Mouse (Mus musculus): ENCODE data around the gene Rbfox3. TPM values are rescaled to one million over a fixed set of nuclear protein-coding genes. Genes with fewer than 3 reads are reported as not detected.
A peak's percentile ranks its signal among the peaks of the same experiment; 100 is the strongest.

Rbfox3 gene
- total RNA-seq, 2 experiments from 2014 or later, result 350 to 371 TPM

DNA sequence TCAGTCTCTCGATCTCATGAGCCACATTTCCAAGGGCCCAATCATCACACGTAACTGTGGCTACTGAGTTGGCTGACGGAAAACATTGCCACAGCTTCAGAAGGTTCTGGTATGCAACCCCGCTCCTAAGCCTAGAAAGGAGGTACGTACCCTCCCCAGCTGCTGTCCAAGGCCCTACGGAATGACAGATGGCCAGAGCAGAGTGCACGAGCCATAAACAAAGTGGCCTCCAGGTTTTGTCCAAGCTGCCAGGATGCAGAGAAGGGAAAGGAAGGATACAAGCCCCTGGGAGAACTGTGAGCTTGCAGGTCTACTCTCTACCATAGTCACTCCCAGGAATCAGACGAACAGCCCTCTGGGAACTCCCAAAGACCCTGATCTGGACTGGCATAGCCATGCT, 327.8 kb downstream of the Rbfox3 start:
- intact Hi-C loops (cut with DNase I), result no loop called here
- no peak for DNase-seq (ENCODE audit: low spot score in 2 of 2)

DNA sequence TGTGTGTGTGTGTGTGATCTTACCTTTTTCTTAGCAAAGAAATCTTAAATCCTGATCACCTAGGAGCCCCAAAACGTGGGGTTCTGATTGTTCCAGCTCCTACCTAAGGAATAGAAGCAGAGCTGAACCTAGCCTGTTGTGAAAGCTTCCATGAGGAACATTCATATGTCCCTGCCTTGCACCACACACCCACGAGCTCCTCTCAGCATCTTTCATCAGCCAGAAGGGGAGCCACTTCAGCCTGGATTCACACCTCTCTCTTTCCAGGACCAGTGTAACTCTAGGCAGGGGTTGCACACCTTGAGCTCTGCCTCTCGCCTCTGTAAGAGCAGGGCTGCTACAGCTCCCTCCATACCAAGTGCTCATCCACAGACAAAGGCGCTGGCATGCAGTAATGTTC, 330.4 kb downstream of the Rbfox3 start:
- no peak for DNase-seq (ENCODE audit: low spot score in 2 of 2)
- intact Hi-C loops (cut with DNase I), result no loop called here

- intact Hi-C loops (cut with DNase I), result no loop called here
These were observed 331.8 kb downstream of the Rbfox3 start for GRCm38 (mm10) chr11:118579622-118580021.

GRCm38 (mm10) chr11:118577271-118577670, 334.1 kb downstream of the Rbfox3 start:
- intact Hi-C loops (cut with DNase I), result no loop called here

More at GRCm38 (mm10) chr11:118579622-118580021, 331.8 kb downstream of the Rbfox3 start:
- no peak for DNase-seq (ENCODE audit: low spot score in 2 of 2)

GRCm38 (mm10) chr11:118576611-118577010, 334.8 kb downstream of the Rbfox3 start:
- intact Hi-C loops (cut with DNase I), result no loop called here
- DNase-seq (ENCODE audit: low spot score in 2 of 2), result no peak

More at GRCm38 (mm10) chr11:118577271-118577670, 334.1 kb downstream of the Rbfox3 start:
- DNase-seq (ENCODE audit: low spot score in 2 of 2), result no peak

DNA sequence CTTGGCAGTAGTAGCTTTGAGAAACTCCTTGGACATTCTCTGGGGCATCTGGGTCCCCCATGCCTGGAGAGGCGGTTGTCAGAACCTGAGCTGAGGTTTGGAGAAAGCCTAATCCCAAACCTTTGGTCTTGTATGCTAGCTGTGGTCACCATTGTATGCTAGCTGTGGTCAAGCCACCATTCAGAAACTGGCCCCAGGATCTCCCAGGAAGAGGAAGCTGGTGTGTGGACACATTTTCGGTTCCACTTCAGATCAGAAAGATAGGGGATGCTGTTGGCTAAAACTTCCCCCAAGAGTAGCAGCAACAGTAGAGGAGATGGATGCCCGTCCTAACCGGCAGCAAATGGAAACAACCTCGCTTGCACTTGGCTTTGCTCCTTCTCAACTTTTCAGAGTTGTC, 337.0 kb downstream of the Rbfox3 start:
- intact Hi-C loops (cut with DNase I), result loop anchor here (5.0 kb wide), 1 partner anchor 38 kb away; no protein-coding TSS in a partner anchor
- DNase-seq (ENCODE audit: low spot score in 2 of 2), result no peak

DNA sequence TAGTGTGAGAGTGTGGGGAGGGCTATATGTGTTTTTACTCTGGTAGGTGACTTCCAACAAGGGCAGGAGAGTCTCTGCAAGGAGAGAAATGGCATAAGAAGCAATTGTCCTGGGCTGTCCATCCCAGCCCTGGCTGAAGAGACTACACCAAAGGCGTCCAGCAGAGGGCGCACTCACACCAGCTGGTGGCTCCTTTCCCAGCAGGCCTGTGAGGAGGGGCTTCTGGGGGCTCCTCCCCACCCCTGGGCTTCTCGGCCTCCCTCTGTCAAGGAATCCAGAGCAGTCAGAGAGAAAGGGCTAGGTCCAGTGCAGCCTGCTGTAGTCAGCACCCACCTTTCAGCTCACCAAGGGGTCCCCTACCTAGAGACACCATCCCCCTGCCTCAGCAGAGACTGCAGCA, 337.8 kb downstream of the Rbfox3 start:
- peak in 1 of 2 experiments; percentile 51 for DNase-seq (ENCODE audit: low spot score in 2 of 2)
- intact Hi-C loops (cut with DNase I), result loop anchor here (2.0 to 5.0 kb wide), 2 partner anchors 39 to 165 kb away; no protein-coding TSS in a partner anchor

- intact Hi-C loops (cut with DNase I), result loop anchor here (2.0 to 5.0 kb wide), 2 partner anchors 39 to 166 kb away; no protein-coding TSS in a partner anchor
- DNase-seq (ENCODE audit: low spot score in 2 of 2), result no peak
These were observed 338.4 kb downstream of the Rbfox3 start for GRCm38 (mm10) chr11:118573000-118573399.

- DNase-seq (ENCODE audit: low spot score in 2 of 2), result peak; percentile 33 to 60
- intact Hi-C loops (cut with DNase I), result loop anchor here (5.0 kb wide), 1 partner anchor 42 kb away; no protein-coding TSS in a partner anchor
These were observed 341.2 kb downstream of the Rbfox3 start for GRCm38 (mm10) chr11:118570164-118570563.

- intact Hi-C loops (cut with DNase I), result loop anchor here (5.0 kb wide), 2 partner anchors 43 to 343 kb away; partner anchors contain the start of gene Rbfox3
- DNase-seq (ENCODE audit: low spot score in 2 of 2), result peak; percentile 43 to 61
These were observed 341.8 kb downstream of the Rbfox3 start for GRCm38 (mm10) chr11:118569571-118570062.

DNA sequence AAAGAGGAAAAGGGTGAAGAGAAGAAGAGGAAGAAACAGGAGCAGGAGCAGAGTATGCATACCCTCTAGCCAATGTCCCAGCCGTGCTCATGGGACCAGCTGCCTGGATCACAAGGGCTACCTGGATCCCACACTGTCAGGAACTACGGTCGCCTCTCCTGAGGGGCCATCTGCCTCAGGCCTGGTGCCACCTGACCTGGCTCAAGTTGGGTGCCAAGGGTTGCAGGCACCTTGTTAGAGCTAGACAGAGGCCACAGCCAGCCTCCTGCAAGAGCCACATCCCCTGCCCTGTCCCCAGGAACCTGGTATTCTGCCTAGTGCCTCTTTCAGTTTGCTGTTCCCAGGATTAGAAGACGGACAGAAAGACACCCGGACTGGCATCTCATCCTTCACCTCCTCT, 347.5 kb downstream of the Rbfox3 start:
- intact Hi-C loops (cut with DNase I), result no loop called here
- no peak for DNase-seq (ENCODE audit: low spot score in 2 of 2)

GRCm38 (mm10) chr11:118562847-118563246, 348.6 kb downstream of the Rbfox3 start:
- intact Hi-C loops (cut with DNase I), result no loop called here
- no peak for DNase-seq (ENCODE audit: low spot score in 2 of 2)

DNA sequence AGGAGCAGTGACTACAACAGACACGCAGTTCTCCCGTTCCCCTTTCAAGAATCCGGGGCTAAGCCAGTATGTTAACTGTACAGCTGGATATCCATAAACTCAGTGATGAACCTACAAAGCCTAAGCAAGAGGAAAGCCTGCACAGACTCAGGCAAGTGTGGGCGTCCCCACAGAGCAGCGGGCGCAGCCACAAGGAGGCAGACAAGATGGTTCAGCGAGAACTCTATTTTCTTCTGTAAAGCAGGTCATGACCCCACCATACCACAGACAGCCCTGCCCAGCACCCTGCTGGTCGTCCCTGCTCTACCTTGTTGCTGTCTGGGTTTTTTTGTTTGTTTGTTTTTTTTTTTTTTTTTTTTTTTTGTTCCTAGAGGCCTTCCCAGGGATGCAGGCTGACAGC, 353.2 kb downstream of the Rbfox3 start:
- no peak for DNase-seq (ENCODE audit: low spot score in 2 of 2)
- intact Hi-C loops (cut with DNase I), result no loop called here

GRCm38 (mm10) chr11:118555631-118556030, 355.8 kb downstream of the Rbfox3 start:
- no peak for DNase-seq (ENCODE audit: low spot score in 2 of 2)
- intact Hi-C loops (cut with DNase I), result no loop called here

- no peak for DNase-seq (ENCODE audit: low spot score in 2 of 2)
- intact Hi-C loops (cut with DNase I), result no loop called here
These were observed 356.9 kb downstream of the Rbfox3 start for GRCm38 (mm10) chr11:118554542-118554941.

- intact Hi-C loops (cut with DNase I), result no loop called here
- DNase-seq (ENCODE audit: low spot score in 2 of 2), result no peak
These were observed 357.5 kb downstream of the Rbfox3 start for GRCm38 (mm10) chr11:118553926-118554325.

DNA sequence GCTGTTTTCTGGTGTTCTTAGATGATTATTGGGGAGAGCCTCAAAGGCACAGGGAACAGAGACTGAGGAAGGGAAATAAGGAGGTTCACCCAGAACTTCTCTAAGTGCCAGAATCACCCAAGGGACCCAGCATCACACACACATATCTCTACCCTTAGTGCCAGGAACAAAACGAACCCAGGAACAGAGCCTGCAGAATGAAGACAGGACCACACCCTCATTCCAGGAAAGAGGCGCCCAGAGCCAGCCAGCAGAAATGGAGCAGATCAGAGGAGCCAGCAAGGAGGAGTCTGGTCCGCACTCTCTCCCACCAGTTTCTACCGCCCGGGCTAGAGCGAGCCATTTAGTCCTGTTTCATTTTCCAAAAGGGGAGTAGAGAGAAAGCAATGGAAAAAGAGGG, 358.4 kb downstream of the Rbfox3 start:
- intact Hi-C loops (cut with DNase I), result no loop called here
- DNase-seq (ENCODE audit: low spot score in 2 of 2), result no peak

DNA sequence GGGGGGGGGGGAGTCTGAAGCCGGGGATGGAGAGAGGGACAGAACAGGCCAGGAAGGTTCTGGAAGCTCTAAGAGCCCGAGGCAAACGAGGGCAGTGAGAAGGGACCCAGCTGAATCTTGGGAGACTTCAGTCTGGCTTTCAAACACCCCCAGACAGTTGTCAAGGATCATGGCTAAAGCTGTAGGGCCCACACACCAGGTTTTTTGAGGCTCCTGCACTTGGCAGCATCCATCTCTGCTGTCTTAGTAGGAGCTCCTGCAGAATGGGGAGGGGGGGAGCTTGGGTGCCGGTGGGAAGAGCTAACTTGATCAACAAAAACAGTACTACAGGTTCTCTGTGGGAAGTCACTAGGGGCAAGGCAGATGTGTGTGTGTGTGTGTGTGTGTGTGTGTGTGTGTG, 358.9 kb downstream of the Rbfox3 start:
- DNase-seq (ENCODE audit: low spot score in 2 of 2), result no peak
- intact Hi-C loops (cut with DNase I), result no loop called here

- no peak for DNase-seq (ENCODE audit: low spot score in 2 of 2)
- intact Hi-C loops (cut with DNase I), result no loop called here
These were observed 359.7 kb downstream of the Rbfox3 start for GRCm38 (mm10) chr11:118551705-118552104.

- DNase-seq (ENCODE audit: low spot score in 2 of 2), result no peak
- intact Hi-C loops (cut with DNase I), result no loop called here
These were observed 360.4 kb downstream of the Rbfox3 start for GRCm38 (mm10) chr11:118550773-118551520.

- intact Hi-C loops (cut with DNase I), result no loop called here
- no peak for DNase-seq (ENCODE audit: low spot score in 2 of 2)
These were observed 363.2 kb downstream of the Rbfox3 start for GRCm38 (mm10) chr11:118548242-118548641.
